Mouse (Mus musculus): ENCODE measurements around the gene Hist1h4n. TPM values are rescaled to one million over a fixed set of nuclear protein-coding genes. Genes with fewer than 3 reads are reported as not detected.

Hist1h4n gene
- 138 to 258 TPM (median 167 TPM) in 4 replicates for total RNA-seq (2023; ENCODE audit: inconsistent age)

DNA sequence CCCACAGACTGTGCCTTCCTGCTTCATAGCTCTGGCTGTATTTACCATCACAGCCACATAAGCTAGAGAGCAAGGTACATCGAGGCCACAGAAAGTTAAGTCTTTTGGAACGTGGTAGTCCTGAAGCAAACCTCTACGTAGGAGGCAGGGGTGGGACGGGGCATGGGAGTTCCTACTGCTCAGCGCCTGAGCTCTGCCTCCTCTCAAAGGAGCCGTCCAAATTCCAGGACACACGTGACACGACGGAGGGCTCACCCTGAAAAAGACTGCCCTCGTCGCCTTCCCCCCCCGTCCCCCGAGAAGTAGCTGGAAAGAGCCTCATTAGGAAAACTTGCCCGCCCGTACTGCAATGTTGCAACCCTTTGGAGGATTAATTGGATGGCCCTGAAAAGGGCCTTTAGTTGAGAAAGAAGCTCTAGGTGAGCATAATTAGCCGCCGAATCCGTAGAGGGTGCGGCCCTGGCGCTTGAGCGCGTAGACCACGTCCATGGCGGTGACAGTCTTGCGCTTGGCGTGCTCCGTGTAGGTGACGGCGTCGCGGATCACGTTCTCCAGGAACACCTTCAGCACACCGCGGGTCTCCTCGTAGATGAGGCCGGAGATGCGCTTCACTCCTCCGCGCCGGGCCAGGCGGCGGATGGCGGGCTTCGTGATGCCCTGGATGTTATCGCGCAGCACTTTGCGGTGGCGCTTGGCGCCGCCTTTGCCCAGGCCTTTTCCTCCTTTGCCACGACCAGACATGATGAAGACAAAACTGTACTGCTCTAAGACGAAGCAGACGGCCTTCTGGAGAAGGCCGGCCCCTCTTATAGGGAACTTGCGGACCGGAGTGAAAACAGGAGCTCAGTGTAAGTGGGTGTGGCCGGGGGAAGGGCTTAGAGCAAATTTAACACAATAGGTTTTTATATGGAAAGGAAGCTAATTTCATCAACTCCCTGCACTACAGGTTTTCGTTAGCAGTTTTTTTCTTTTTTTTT lies at the start of gene Hist1h4n:
Gene Hist1h4n, minus strand, starts transcription at position 779 of the 977 bp plus-strand sequence.

DNA sequence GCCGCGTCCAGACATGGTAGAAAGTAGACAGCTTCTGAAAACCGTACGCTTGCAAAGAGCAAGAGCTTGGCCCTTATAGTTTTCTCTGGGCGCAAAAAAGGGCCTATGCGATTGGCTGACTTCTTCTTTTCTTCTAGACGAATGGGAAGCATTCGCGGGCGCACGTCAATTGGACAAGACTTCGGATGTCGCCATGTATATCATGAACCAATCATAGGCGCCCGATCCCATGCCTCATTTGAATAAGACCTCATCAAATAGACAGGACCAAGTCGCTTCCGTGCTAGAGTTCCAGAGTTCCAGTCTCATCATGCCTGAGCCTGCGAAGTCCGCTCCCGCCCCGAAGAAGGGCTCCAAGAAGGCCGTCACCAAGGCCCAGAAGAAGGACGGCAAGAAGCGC lies 1.5 kb upstream of the Hist1h4n start, which contains the start of the genes Hist1h2ap and Hist1h2br:
Gene Hist1h2ap, minus strand, starts transcription at position 47 of the 400 bp plus-strand sequence.
Gene Hist1h2br, plus strand, starts transcription at position 283 of the 400 bp plus-strand sequence.

DNA sequence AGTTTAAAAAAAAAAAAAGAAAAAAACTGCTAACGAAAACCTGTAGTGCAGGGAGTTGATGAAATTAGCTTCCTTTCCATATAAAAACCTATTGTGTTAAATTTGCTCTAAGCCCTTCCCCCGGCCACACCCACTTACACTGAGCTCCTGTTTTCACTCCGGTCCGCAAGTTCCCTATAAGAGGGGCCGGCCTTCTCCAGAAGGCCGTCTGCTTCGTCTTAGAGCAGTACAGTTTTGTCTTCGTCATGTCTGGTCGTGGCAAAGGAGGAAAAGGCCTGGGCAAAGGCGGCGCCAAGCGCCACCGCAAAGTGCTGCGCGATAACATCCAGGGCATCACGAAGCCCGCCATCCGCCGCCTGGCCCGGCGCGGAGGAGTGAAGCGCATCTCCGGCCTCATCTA lies 20.5 kb downstream of the Hist1h4n start, which contains the start of gene Hist1h4m:
Gene Hist1h4m, plus strand, starts transcription at position 208 of the 400 bp plus-strand sequence.

DNA sequence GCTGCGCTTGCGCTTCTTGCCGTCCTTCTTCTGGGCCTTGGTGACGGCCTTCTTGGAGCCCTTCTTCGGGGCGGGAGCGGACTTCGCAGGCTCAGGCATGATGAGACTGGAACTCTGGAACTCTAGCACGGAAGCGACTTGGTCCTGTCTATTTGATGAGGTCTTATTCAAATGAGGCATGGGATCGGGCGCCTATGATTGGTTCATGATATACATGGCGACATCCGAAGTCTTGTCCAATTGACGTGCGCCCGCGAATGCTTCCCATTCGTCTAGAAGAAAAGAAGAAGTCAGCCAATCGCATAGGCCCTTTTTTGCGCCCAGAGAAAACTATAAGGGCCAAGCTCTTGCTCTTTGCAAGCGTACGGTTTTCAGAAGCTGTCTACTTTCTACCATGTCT lies 21.9 kb downstream of the Hist1h4n start, which contains the start of the genes Hist1h2bq and Hist1h2ao:
Gene Hist1h2bq, minus strand, starts transcription at position 125 of the 400 bp plus-strand sequence.
Gene Hist1h2ao, plus strand, starts transcription at position 393 of the 400 bp plus-strand sequence.

DNA sequence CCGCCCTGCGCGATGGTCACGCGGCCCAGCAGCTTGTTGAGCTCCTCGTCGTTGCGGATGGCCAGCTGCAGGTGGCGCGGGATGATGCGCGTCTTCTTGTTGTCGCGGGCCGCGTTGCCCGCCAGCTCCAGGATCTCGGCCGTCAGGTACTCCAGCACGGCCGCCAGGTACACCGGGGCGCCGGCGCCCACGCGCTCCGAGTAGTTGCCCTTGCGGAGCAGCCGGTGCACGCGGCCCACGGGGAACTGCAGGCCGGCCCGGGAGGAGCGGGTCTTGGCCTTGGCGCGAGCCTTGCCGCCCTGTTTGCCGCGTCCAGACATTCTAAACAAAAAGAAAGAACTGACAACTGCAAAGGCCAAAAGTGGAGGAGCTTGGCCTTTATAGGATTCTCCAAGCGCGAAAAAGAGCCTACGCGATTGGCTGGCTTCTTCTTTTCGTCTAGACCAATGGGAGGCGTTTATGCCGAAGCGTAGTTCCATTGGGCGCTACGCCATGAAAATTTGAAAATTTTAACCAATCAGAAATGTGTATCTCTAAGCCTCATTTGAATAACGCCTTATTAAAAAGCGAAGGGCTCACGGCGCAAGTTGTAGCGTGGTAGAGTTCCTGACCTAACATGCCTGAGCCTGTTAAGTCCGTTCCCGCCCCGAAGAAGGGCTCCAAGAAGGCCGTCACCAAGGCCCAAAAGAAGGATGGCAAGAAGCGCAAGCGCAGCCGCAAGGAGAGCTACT lies 44.9 kb downstream of the Hist1h4n start, which contains the start of the genes Hist1h2an and Hist1h2bp:
Gene Hist1h2an, minus strand, starts transcription at position 320 of the 731 bp plus-strand sequence.
Gene Hist1h2bp, plus strand, starts transcription at position 563 of the 731 bp plus-strand sequence.

DNA sequence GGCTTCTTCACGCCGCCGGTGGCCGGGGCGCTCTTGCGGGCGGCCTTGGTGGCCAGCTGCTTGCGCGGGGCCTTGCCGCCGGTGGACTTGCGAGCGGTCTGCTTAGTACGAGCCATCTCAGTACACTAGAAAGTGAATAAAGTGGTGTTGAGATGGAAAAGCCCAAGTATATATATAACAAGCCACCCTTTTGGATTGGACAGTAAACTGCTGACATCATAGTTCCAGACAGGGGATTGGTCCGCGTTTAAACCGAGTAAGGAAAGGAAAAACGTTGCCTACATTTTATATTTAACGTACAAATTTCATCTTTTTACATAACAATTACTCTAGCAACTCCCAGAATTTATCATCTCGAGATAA lies 48.8 kb downstream of the Hist1h4n start, which contains the start of gene Hist1h3i:
Gene Hist1h3i, minus strand, starts transcription at position 116 of the 363 bp plus-strand sequence.

Other genes with a start within 250 kb of the Hist1h4n start
- gene Olfr1362, start 218.2 kb downstream of the Hist1h4n start, total RNA-seq (2023; ENCODE audit: inconsistent age) = not detected in 4 replicates
- gene Olfr11, start 189.7 kb downstream of the Hist1h4n start, total RNA-seq (2023; ENCODE audit: inconsistent age) = not detected in 4 replicates
- gene Olfr1361, start 168.8 kb downstream of the Hist1h4n start, total RNA-seq (2023; ENCODE audit: inconsistent age) = not detected in 4 replicates
- gene Olfr1360, start 154.8 kb downstream of the Hist1h4n start, total RNA-seq (2023; ENCODE audit: inconsistent age) = not detected in 4 replicates
- gene Olfr1359, start 134.1 kb downstream of the Hist1h4n start, total RNA-seq (2023; ENCODE audit: inconsistent age) = not detected in 4 replicates
- 101 to 134 TPM (median 110 TPM) in 4 replicates for gene Hist1h2bl, start 116.1 kb downstream of the Hist1h4n start, total RNA-seq (2023; ENCODE audit: inconsistent age)
- 57.4 to 111 TPM (median 95.3 TPM) in 4 replicates for gene Hist1h2ai, start 115.8 kb downstream of the Hist1h4n start, total RNA-seq (2023; ENCODE audit: inconsistent age)
- 119 to 230 TPM (median 147 TPM) in 4 replicates for gene Hist1h3h, start 114.5 kb downstream of the Hist1h4n start, total RNA-seq (2023; ENCODE audit: inconsistent age)
- gene Hist1h2bm, start 110.2 kb downstream of the Hist1h4n start, total RNA-seq (2023; ENCODE audit: inconsistent age) = 10.5 to 15.1 TPM (median 12.2 TPM) in 4 replicates
- 11.8 to 18.5 TPM (median 15.7 TPM) in 4 replicates for gene Hist1h4j, start 97.1 kb downstream of the Hist1h4n start, total RNA-seq (2023; ENCODE audit: inconsistent age)
- 345 to 580 TPM (median 393 TPM) in 4 replicates for gene Hist1h4k, start 81.7 kb downstream of the Hist1h4n start, total RNA-seq (2023; ENCODE audit: inconsistent age)
- gene Hist1h2ak, start 78.4 kb downstream of the Hist1h4n start, total RNA-seq (2023; ENCODE audit: inconsistent age) = 43.9 to 61.4 TPM (median 49.5 TPM) in 4 replicates
- 79.2 to 91.1 TPM (median 87.7 TPM) in 4 replicates for gene Hist1h2bn, start 78.1 kb downstream of the Hist1h4n start, total RNA-seq (2023; ENCODE audit: inconsistent age)
- 64.3 to 100 TPM (median 75.1 TPM) in 4 replicates for gene Hist1h1b, start 51.6 kb downstream of the Hist1h4n start, total RNA-seq (2023; ENCODE audit: inconsistent age)
- gene Hist1h3i, start 48.8 kb downstream of the Hist1h4n start, total RNA-seq (2023; ENCODE audit: inconsistent age) = 159 to 245 TPM (median 224 TPM) in 4 replicates
- gene Hist1h2an, start 45.0 kb downstream of the Hist1h4n start, total RNA-seq (2023; ENCODE audit: inconsistent age) = 26.3 to 53.4 TPM (median 30.7 TPM) in 4 replicates
- gene Hist1h2bp, start 44.7 kb downstream of the Hist1h4n start, total RNA-seq (2023; ENCODE audit: inconsistent age) = 38.6 to 53.7 TPM (median 48.7 TPM) in 4 replicates
- 179 to 205 TPM (median 201 TPM) in 4 replicates for gene Hist1h2bq, start 22.0 kb downstream of the Hist1h4n start, total RNA-seq (2023; ENCODE audit: inconsistent age)
- 199 to 315 TPM (median 296 TPM) in 4 replicates for gene Hist1h2ao, start 21.7 kb downstream of the Hist1h4n start, total RNA-seq (2023; ENCODE audit: inconsistent age)
- gene Hist1h4m, start 20.4 kb downstream of the Hist1h4n start, total RNA-seq (2023; ENCODE audit: inconsistent age) = 283 to 393 TPM (median 343 TPM) in 4 replicates
- 46.5 to 101 TPM (median 67.4 TPM) in 4 replicates for gene Hist1h2ap, start 1.3 kb upstream of the Hist1h4n start, total RNA-seq (2023; ENCODE audit: inconsistent age)
- gene Hist1h2br, start 1.5 kb upstream of the Hist1h4n start, total RNA-seq (2023; ENCODE audit: inconsistent age) = 177 to 204 TPM (median 198 TPM) in 4 replicates
- gene Zfp184, start 112.9 kb upstream of the Hist1h4n start, total RNA-seq (2023; ENCODE audit: inconsistent age) = 3.0 to 5.1 TPM (median 4.2 TPM) in 4 replicates
- gene Pom121l2, start 149.0 kb upstream of the Hist1h4n start, total RNA-seq (2023; ENCODE audit: inconsistent age) = not detected in 4 replicates
- gene Prss16, start 177.5 kb upstream of the Hist1h4n start, total RNA-seq (2023; ENCODE audit: inconsistent age) = 0.42 to 1.4 TPM (median 0.62 TPM) in 4 replicates
- 52.9 to 158 TPM (median 73.5 TPM) in 4 replicates for gene Hist1h2ah, start 203.4 kb upstream of the Hist1h4n start, total RNA-seq (2023; ENCODE audit: inconsistent age)
- gene Hist1h2bk, start 203.7 kb upstream of the Hist1h4n start, total RNA-seq (2023; ENCODE audit: inconsistent age) = 59.7 to 88.4 TPM (median 71.1 TPM) in 4 replicates
- gene Hist1h4i, start 209.2 kb upstream of the Hist1h4n start, total RNA-seq (2023; ENCODE audit: inconsistent age) = 102 to 154 TPM (median 106 TPM) in 4 replicates
- 71.8 to 120 TPM (median 87.9 TPM) in 4 replicates for gene Hist1h2ag, start 210.7 kb upstream of the Hist1h4n start, total RNA-seq (2023; ENCODE audit: inconsistent age)
- gene Hist1h2bj, start 211.0 kb upstream of the Hist1h4n start, total RNA-seq (2023; ENCODE audit: inconsistent age) = 59.3 to 73.5 TPM (median 68.5 TPM) in 4 replicates

Data from B cell, adult (primary cell).